Mouse (Mus musculus): ENCODE results near the gene Rfx4.

DNA sequence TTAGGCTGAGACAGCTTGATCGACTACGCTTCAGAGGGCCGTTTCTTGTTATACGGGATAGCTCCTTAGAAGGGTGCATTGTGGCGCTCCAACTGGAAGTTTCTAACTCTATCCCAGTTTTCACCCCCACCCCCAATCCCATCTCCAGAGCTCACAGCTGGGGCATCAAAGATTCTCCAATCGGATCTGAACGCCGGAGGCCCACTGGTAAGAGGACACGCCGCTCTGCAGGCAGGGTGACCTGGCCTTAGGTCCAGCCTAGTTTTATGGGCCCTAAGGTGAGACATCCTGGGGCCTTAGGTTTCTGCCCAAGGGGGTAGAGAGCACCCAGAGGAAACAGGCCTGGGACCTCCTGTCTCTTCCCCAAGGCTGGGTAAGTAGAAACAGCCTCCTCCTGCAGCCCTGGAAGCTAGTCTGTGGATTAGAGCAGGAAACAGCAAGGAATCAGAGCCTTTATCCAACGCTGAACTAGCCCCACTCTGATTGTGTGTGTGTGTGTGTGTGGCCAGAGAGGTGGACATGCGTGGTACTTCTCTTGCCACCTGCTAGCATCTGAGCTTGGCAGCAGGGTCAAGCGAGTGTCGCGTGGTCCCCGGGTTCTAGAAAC, 3.8 kb downstream of the Rfx4 start:
- no peak for TF ChIP-seq CTCF (IDR thresholded peaks at IDR 0.05; ENCODE audit: low read depth, low read length)
- no peak for TF ChIP-seq POLR2A (IDR thresholded peaks at IDR 0.05; ENCODE audit: extremely low read depth, insufficient read depth, low read length)

Measured in liver, adult 2 months (tissue).